In the genomic region with DNA sequence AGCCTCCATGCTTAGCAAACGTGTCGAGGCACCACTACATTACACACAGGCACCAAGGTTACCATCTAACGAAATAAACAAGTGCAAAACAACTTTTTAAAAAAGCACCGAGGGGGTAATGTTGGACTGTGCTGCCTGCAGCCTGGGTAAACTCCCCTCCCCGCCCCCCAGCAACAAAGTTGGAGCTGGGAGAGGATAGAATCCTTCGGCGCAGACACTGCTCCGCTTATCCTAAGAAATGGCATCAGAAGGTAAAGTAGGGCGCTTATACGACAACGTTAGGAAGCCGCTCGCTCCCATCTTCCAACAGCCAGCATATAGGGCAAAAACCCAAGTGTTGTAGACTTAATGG, we compare ENCODE assay signal across 8 mouse cellular contexts. TPM values are rescaled to one million over a fixed set of nuclear protein-coding genes. Genes with fewer than 3 reads are reported as not detected.
DNase-seq lines count a peak whose midpoint lies in the region; ATAC-seq and TF ChIP-seq lines count a peak whose summit lies in the region.

No protein-coding gene starts in this region.

- no peaks in the 10 kb centered on the region for H3K9me3 ChIP-seq in G1E (replicated peaks)
- no peaks in the 10 kb centered on the region for H3K9me3 ChIP-seq in forebrain, embryonic 10.5 days

- 1% methylated on average over 13 of the region's 13 CpGs for WGBS in forebrain, embryonic 10.5 days

- peaks cover 3% of the 10 kb centered on the region for H3K27me3 ChIP-seq in G1E (ENCODE audit: insufficient read depth, low read length)
- no peaks in the 10 kb centered on the region for H3K27me3 ChIP-seq in forebrain, embryonic 10.5 days (ENCODE audit: poor library complexity, severe bottlenecking)

- H3K4me3 ChIP-seq in layer of hippocampus, adult 2 months: peak overlapping the region; percentile 96
- H3K4me3 ChIP-seq in G1E (ENCODE audit: low read depth, low read length): peak overlapping the region; percentile 95
- peak overlapping the region; percentile 98 for H3K4me3 ChIP-seq in forebrain, embryonic 10.5 days

- H3K27ac ChIP-seq in layer of hippocampus, adult 2 months: peak overlapping the region; percentile 97
- H3K27ac ChIP-seq in forebrain, embryonic 10.5 days: peak overlapping the region; percentile 96

- peaks cover 29% of the 10 kb centered on the region for H3K36me3 ChIP-seq in G1E (replicated peaks)
- H3K36me3 ChIP-seq in forebrain, embryonic 10.5 days (replicated peaks): peaks cover 14% of the 10 kb centered on the region

- peaks cover 43% of the 10 kb centered on the region for H3K4me1 ChIP-seq in G1E (ENCODE audit: insufficient read depth, low read depth, low read length)
- H3K4me1 ChIP-seq in forebrain, embryonic 10.5 days: peaks cover 21% of the 10 kb centered on the region

- TF ChIP-seq CTCF in layer of hippocampus, adult 2 months (conservative IDR thresholded peaks at IDR 0.05): no peak
- TF ChIP-seq CTCF in G1E (IDR thresholded peaks at IDR 0.05; ENCODE audit: low read depth, low read length): no peak

- no peak for DNase-seq in layer of hippocampus, adult 2 months (ENCODE audit: low spot score in 2 of 2)
- DNase-seq in layer of hippocampus, adult 11-12 months (ENCODE audit: low spot score): no peak
- DNase-seq in G1E (ENCODE audit: low spot score): no peak
- no peak for DNase-seq in forebrain, embryonic 10.5 days (ENCODE audit: extremely low spot score, low spot score)
- peak; percentile 16 to 58 for DNase-seq in kidney, postnatal 36 days
- peak; percentile 11 to 25 for DNase-seq in natural killer cell, adult 2 months (ENCODE audit: low spot score in 2 of 2)
- DNase-seq in right cerebral cortex, postnatal 14 days: no peak
- no peak for DNase-seq in left cerebral cortex, postnatal 36 days (ENCODE audit: low spot score in 2 of 2)

- intact Hi-C loops in left cerebral cortex, postnatal 36 days (cut with DNase I): no loop called here

- ATAC-seq in G1E (ENCODE audit: extremely low read depth, insufficient number of reproducible peaks, low FRiP score, poor library complexity, severe bottlenecking): no peak

RNA-seq across cellular contexts. Expression of a gene that starts 0.8 kb away (rescaled TPM):
- total RNA-seq in layer of hippocampus, adult 2 months (2021): 10 to 100 TPM; 61.0 to 63.7 TPM
- total RNA-seq in G1E (2014; fragmentation: Nextera tagmentation) (116 and 131 TPM in 2 replicates), G1E (2017) (43.0 and 51.4 TPM in 2 replicates)
- polyA plus RNA-seq in G1E (2012): 12.3 and 14.6 TPM in 2 replicates
- polyA plus RNA-seq in forebrain, embryonic 10.5 days (2016; fragmentation: Nextera tagmentation; extraction: Ambion mirVana): 13.3 and 15.7 TPM in 2 replicates
- total RNA-seq in left cerebral cortex, postnatal 36 days (2021): 10 to 100 TPM; 49.9 to 62.8 TPM

Comparison
In these comparisons a context has a peak if more than half of its experiments do, and no peak if none do; other contexts are left out.
1. DNase-seq: peak in kidney, postnatal 36 days (2 of 2) and natural killer cell, adult 2 months (2 of 2); none in layer of hippocampus, adult 2 months (0 of 2), layer of hippocampus, adult 11-12 months (single experiment), G1E (single experiment), forebrain, embryonic 10.5 days (single experiment), right cerebral cortex, postnatal 14 days (single experiment) and left cerebral cortex, postnatal 36 days (0 of 2).
2. Peak in every context shown above with its lines, with median percentiles within 50 percentile points of each other: H3K4me3 ChIP-seq.